Mouse (Mus musculus) yolk sac, embryonic 10.5 days (tissue): ENCODE measurements at regions not wholly inside any gene's neighbourhood (a gene's known extent, or its start where the extent isn't known, plus 50 kb on each side); places are given as distances from the start of the nearest gene placed in this dataset.
A peak's percentile ranks its signal among the peaks of the same experiment; 100 is the strongest.

Experiments used
- DNase-seq: peaks from one replicate; pipeline ENCODE4 v3.0.0-alpha.2; 2017; ENCODE audit warnings: low spot score

GRCm38 (mm10) chr19:18200105-18200782 is 362.8 kb upstream of the Pcsk5 start:
- no peak for DNase-seq

DNA sequence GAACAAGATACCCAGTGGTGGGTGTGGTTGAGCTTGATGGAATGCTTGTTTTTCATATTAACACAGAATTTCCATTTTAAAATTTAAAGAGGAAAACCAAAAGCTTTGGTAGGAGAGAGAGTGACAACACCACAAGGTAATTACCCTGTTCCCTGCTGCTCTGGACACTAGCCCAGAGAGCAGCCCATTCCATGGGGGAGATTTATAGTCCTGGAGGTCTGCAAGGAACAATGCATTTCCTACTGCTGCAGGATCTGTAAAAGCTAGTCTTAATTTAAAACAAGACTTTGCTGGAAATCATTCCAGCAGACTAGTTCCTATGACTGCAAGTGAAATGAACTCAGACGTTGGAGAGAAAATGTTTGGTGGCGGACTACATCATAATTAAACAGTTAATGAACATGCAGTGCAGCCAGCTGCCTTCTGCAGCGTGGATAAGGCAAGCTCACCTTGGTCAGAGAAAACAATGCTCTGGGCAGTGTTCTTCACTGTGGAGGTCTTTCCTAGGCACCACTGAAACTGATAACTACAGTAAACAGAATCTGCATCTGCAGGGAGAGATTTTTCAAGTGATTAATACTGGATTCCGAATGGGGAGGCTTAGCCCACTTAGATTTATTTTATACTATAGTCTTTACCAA is 351.8 kb upstream of the Pcsk5 start:
- no peak for DNase-seq

DNA sequence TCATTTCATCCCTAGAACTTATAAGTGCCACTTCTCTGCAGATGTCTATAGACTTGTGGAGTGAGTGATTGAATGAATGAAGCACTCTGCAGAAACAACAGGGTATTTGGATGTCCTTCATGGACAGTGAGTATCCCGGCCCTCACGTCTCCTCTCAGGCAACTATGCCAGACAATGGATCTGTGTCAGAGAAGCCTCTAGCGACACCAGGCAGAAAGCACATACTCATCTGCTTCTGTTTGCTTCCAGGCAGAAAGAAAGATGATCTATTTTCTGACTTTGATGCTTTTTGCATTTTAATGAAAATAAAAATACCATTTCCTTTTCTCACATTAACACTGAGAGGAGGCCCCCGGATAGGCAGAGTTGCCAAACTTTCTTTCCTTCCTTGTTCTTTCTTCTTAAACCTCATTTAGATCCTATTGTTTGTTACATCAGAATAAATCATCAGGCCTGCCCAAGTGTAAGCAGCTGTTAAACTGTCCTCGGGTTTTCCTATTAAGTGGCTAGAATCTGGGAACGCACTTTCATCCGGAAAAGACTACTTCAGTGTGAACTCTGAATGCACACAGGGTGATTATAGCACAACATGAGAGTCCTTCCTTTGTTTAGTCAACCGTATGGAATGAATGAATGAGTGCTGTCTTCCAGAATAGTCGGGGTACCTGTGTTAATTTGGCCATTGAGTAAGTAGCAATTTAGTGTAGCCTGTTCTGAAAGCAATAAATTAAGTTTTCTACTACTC is 350.9 kb upstream of the Pcsk5 start:
- DNase-seq = no peak

- no peak for DNase-seq
Observed at GRCm38 (mm10) chr19:18185767-18186554, 348.5 kb upstream of the Pcsk5 start.

GRCm38 (mm10) chr19:18185211-18185610 is 347.8 kb upstream of the Pcsk5 start:
- DNase-seq = no peak

DNA sequence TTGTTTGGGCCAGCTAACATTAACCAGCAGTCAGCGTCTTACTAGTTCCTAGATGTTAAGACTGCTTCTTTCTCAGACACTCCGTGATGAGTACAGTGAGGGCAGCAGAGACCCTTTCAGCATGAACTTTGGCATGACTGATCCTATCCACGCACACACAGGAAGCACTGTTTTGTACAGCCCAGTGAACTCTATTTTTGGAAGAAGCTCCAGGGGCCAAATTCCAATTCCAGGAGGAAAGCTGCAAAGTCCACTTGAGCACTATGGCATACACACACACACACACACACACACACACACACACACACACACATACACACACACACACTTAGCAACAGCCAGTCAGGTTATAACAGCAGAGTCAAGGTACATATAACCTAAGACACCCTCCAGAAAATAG is 338.8 kb upstream of the Pcsk5 start:
- peak; percentile 59 for DNase-seq

GRCm38 (mm10) chr19:18146494-18146893 is 309.1 kb upstream of the Pcsk5 start:
- peak; percentile 38 for DNase-seq

GRCm38 (mm10) chr19:18130936-18131335 is 293.5 kb upstream of the Pcsk5 start:
- DNase-seq = no peak

GRCm38 (mm10) chr19:18128786-18129185 is 291.4 kb upstream of the Pcsk5 start:
- DNase-seq = no peak

DNA sequence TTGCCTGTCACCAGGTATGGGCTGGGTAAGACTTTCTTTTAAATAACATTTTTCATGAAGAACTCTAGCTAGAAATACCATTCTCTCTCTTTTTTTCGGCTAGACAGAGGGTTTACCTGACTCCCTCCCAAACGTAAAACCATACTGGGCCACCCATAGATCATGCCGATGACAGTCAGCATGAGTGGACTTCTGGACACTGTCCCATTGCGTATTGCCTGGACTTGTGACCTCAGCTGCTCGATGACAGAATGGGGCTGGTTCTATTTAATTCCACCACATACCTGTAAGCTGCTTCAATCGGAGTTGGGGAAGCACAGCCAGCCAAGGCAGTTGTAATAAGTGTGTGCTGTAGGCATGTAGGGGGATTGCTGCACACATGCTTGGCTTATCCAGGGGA is 268.8 kb upstream of the Pcsk5 start:
- DNase-seq = no peak

DNA sequence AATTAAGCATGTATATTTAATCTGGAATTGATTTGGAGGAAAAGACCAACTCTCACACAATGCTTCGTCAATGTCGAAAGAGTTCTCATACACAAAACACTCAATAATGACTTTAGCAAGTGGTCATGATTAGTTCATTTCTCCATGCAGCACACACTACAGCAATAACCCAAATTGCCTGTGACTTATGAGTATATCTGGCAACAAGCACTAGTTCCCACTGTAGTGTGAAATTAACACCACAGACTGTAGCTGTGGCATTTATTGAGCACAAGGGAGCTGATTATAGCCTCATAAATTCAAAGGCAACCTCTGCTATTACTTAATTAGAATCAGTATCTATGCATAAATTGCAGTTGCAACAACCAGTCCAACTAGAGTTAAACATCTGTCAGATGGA is 267.2 kb upstream of the Pcsk5 start:
- DNase-seq = no peak

- no peak for DNase-seq
Observed at GRCm38 (mm10) chr19:18101423-18102341, 264.2 kb upstream of the Pcsk5 start.

DNA sequence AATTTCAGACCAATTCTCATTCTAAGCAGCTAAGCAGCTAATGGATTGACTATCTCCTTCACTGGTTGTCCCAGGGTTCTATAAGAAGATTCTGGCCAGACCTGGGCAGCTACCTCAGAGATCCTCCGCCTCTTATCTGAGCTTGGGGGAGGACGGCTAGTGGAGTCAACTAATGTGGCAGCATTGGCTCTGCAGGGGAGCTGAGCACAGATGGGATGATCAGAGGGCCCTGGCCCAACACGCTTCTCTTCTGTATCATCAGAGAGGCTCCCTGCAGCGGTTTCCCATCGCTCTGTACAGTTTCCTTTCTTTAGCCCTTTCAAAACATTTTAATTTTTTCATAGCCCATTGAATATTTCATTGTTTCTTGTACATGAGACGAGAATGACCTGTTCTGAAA is 245.9 kb upstream of the Pcsk5 start:
- no peak for DNase-seq

- DNase-seq = no peak
Observed at GRCm38 (mm10) chr19:18068919-18069318, 231.5 kb upstream of the Pcsk5 start.

GRCm38 (mm10) chr19:18067855-18068494 is 230.5 kb upstream of the Pcsk5 start:
- no peak for DNase-seq

DNA sequence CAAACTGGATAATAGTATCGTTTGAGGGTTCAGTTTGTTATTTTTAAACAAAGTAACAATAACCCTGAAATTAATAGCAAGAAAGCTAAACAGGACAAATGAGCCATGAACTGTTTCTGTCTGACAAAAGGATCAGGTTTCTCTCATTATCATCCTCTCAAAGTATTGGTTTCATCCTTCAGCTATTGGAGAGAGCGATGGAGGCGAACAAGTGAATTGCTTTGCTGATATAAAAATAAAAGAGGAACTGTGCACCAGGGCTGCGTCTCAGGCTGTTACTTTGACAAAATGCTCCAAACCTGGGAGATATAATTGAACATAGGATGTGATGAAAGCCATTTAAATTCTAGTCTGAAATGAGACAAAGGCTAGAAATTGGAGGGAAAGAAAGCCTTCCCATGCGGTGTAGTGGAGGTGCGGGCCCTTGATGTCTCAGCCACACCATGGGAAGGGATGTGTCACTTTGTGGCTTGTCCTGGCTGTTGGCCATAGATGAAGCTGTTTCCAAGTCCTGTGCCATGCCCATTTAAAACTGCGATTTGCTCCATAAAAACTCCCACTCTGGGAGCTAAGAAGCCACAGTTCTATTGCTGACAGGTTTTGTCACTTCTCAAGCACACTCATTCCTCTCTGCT is 219.9 kb upstream of the Pcsk5 start:
- no peak for DNase-seq

- no peak for DNase-seq
Observed at GRCm38 (mm10) chr19:18056414-18057254, 219.2 kb upstream of the Pcsk5 start.

GRCm38 (mm10) chr19:18050353-18050752 is 212.9 kb upstream of the Pcsk5 start:
- no peak for DNase-seq

DNA sequence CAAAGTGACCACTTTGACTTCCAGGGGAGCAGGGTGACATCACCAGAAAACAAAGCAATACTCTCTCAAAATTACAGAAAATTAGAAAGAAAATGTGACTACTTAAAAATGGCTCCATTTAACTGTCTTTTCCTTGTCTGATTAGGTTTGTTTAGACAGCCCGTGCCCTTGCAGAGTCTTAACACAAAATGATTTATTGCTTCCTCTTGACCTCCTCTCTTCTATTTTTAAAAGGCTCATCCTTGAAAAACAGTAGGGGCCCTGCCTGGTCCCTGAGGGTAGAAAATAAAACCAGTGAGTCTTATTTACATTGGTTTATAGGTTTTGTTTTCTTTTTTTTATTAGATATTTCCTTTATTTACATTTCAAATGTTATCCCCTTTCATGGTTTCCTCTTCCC is 196.8 kb upstream of the Pcsk5 start:
- no peak for DNase-seq
